Mouse (Mus musculus): Measurements from ENCODE around the gene Snx19. TPM values are rescaled to one million over a fixed set of nuclear protein-coding genes. Genes with fewer than 3 reads are reported as not detected.

Gene Snx19
- polyA plus RNA-seq, 1 experiment from 2014 or later: 20.9 TPM

DNA sequence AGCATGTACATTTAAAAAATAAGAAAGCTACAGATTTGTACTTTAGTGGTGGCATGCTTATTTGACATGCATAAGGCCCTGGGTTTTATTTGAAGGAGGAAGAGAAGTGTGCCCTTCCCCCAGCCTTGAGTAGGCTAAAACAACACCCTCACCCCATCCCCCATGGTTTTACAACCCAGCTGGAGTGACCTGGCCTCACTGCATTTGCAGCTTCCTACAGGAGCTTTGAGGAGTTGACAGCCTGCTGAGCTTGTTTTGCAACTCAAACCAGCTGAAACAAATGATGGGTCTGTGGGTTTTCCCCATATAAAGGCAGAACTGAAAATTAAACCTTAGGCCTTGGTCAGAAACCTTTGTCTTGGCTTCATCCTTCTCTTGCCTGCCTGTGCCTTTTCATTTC is 89.0 kb downstream of the Snx19 start:
- Histone ChIP-seq H3K27me3 (replicated peaks; ENCODE audit: control insufficient read depth, insufficient read depth, low read length) (no peaks in the 10 kb centered on the region), H3K4me2 (ENCODE audit: low read length) (no peak overlapping the region), H3K9ac (ENCODE audit: low read depth, low read length) (no peak overlapping the region), H3K27ac (ENCODE audit: low read depth, low read length) (no peak overlapping the region), H3K4me1 (ENCODE audit: control insufficient read depth, insufficient read depth, low read depth, low read length) (peaks cover 4% of the 10 kb centered on the region), H3K9me3 (ENCODE audit: control insufficient read depth, low read length) (peaks cover 3% of the 10 kb centered on the region; the same call in 1 of the 2 replicates), H3K36me3 (ENCODE audit: control insufficient read depth, insufficient read depth, low read length) (no peaks in the 10 kb centered on the region), H3K4me3 (ENCODE audit: low read length) (no peak overlapping the region)
- no peak for ATAC-seq
